Mouse (Mus musculus) limb, embryonic 10.5 days (tissue): ENCODE data around the gene Fli1. TPM values are rescaled to one million over a fixed set of nuclear protein-coding genes. Genes with fewer than 3 reads are reported as not detected.

Experiments used
- DNase-seq: peaks from one replicate; pipeline ENCODE4 v3.0.0-alpha.2; 2017; ENCODE audit warnings: low spot score
- H3K27ac ChIP-seq: fragments of 300-500 bp; sonication (generic); 2 replicates; pipeline ENCODE4 v1.5.1; 2016; ENCODE audit warnings: mild to moderate bottlenecking
- H3K27me3 ChIP-seq: fragments of 300-500 bp; sonication (generic); 2 replicates; pipeline ENCODE4 v1.6.1; 2016; ENCODE audit warnings: low read depth, mild to moderate bottlenecking; ENCODE audit not compliant: poor library complexity, severe bottlenecking
- H3K36me3 ChIP-seq: fragments of 300-500 bp; sonication (generic); 2 replicates; pipeline ENCODE4 v1.6.1; 2016; ENCODE audit warnings: mild to moderate bottlenecking, moderate library complexity
- H3K4me1 ChIP-seq: fragments of 300-500 bp; sonication (generic); 2 replicates; pipeline ENCODE4 v1.6.1; 2016
- H3K4me3 ChIP-seq: fragments of 300-500 bp; sonication (generic); 2 replicates; pipeline ENCODE4 v1.5.1; 2016; ENCODE audit warnings: mild to moderate bottlenecking, moderate library complexity
- H3K9me3 ChIP-seq: fragments of 300-500 bp; sonication (generic); replicated peaks from 2 replicates; pipeline ENCODE4 v1.6.1; 2016; ENCODE audit warnings: mild to moderate bottlenecking
- WGBS: fragments of 180-500 bp; shearing (Covaris S2); methylation state at CpG from one replicate; pipeline ENCODE4 v1.1.7; 2016; 5-methylcytosine and 5-hydroxymethylcytosine counted together
- polyA plus RNA-seq: library from polyadenylated mRNA; unstranded; fragments of >200 nt; fragmentation: Nextera tagmentation; extraction: Ambion mirVana; gene quantifications from 2 replicates; pipeline ENCODE4 v1.2.1, GENCODE M21; 2016

Fli1 gene
- polyA plus RNA-seq, 1 experiment from 2014 or later: 71.2 TPM

DNA sequence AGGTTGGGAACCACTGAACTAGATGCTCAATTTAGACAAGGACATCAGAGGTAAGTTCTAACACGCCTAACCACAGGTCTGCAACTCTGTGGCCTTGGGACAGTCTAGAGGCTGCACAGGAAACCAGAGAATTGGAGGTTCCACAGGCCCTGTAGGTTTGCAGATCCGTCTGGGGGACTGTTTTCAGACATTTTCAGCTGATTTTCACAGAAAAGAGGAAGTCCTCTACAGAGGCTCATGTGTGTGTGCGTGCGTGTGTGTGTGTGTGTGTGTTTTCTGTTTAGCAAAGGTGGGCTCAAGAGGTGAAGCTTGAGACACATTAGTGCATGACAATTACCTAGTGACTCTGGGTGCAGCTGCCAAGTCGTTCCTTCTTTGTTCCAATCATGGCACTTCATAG is 151.6 kb downstream of the Fli1 start:
- 85% methylated on average over 5 of the region's 5 CpGs for WGBS
- H3K4me1 ChIP-seq: 0 out of 2 replicates have a peak, but pooled peaks cover 4% of the 10 kb centered on the region
- H3K36me3 ChIP-seq: no peaks in the 10 kb centered on the region
- no peaks in the 10 kb centered on the region for H3K9me3 ChIP-seq
- no peaks in the 10 kb centered on the region for H3K27me3 ChIP-seq
- H3K27ac ChIP-seq: no peak overlapping the region
- H3K4me3 ChIP-seq: no peak overlapping the region
- DNase-seq: no peak

DNA sequence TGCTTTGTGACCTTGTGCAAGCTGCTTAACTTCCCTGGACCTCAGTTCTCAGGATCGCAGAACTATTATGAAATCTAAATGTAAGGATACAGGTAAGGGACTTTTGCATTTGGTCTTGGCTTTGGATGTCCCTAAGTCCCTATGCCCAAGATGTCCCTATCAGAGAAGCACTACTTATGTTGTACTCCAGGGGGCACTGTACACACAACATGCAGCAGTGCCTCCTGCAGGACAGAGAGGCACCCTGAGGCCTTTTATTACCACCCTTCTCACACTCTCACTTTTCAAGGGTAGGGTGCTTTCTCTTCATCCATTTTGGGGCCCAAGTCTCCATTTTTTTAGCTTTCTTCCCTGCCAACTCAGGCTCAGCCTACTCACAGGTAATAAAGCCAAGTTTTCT is 154.5 kb downstream of the Fli1 start:
- Histone ChIP-seq H3K9me3 (no peaks in the 10 kb centered on the region), H3K27ac (no peak overlapping the region), H3K36me3 (no peaks in the 10 kb centered on the region), H3K4me3 (no peak overlapping the region), H3K4me1 (0 out of 2 replicates have a peak, but pooled peaks cover 4% of the 10 kb centered on the region), H3K27me3 (no peaks in the 10 kb centered on the region)
- WGBS: 90% methylated on average over 1 of the region's 1 CpGs
- no peak for DNase-seq

DNA sequence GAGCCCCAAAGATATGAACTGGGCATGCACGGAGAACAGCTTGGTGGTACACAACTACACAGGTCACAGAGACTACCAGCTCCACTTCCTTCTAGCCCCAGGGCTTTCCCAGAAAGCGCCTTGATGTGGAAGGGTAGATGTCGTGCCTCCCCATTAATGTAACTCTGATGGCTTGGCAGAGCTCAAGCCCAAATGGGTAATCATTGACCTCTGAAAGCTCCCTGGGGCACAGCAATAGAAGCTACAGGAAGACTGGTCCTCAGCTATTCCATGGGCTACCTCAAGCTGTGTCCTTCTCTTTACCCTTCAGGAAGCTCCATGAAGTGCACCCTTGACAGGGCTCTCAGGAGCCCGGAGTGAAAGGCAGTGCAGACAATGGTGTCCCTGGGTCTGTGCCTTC is 157.8 kb downstream of the Fli1 start:
- WGBS: 84% methylated on average over 4 of the region's 4 CpGs
- H3K36me3 ChIP-seq: no peaks in the 10 kb centered on the region
- no peaks in the 10 kb centered on the region for H3K9me3 ChIP-seq

DNA sequence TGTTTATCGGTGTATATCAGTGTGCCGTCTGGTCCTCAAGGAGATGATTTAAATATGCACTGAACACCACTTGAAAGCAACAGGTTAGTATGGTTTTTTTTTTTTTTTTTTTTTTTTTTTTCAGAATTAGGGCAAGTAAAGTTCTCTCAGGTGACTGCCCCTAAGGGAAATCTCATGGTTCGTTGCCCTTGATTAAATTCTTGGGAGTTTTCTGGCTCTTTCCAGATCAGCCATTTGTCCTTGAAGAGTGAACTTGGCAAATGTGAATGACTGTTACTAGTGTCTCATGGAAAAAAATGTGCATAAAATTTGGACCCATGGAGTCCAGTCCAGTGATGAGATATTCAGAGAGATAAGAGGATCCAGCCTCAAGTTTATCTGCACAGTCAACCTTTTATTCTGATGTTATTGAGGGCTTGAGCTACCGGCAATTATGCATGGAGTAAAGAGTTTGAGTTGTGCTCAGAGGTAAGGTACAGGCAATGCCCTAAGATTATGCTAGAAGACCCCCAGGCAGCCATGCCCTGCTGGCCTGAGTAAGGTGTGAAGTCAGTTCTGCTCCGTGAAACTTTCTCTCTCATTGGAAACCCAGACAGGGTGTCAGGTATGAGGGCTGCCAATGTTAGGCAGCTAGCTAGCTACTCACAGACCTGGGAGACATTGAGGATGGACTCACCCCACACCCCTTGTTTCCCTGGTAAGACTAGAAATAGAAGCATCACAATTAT is 165.6 kb downstream of the Fli1 start:
- no peak overlapping the region for H3K4me3 ChIP-seq
- no peaks in the 10 kb centered on the region for H3K9me3 ChIP-seq
- H3K27ac ChIP-seq: no peak overlapping the region
- no peaks in the 10 kb centered on the region for H3K36me3 ChIP-seq
- DNase-seq: no peak
- no peaks in the 10 kb centered on the region for H3K4me1 ChIP-seq
- WGBS: 81% methylated on average over 5 of the region's 5 CpGs
- no peaks in the 10 kb centered on the region for H3K27me3 ChIP-seq

More for the DNA sequence above, 157.8 kb downstream of the Fli1 start:
- H3K4me3 ChIP-seq: no peak overlapping the region
- H3K27me3 ChIP-seq: no peaks in the 10 kb centered on the region
- 0 out of 2 replicates have a peak, but pooled peaks cover 4% of the 10 kb centered on the region for H3K4me1 ChIP-seq
- H3K27ac ChIP-seq: no peak overlapping the region
- no peak for DNase-seq

DNA sequence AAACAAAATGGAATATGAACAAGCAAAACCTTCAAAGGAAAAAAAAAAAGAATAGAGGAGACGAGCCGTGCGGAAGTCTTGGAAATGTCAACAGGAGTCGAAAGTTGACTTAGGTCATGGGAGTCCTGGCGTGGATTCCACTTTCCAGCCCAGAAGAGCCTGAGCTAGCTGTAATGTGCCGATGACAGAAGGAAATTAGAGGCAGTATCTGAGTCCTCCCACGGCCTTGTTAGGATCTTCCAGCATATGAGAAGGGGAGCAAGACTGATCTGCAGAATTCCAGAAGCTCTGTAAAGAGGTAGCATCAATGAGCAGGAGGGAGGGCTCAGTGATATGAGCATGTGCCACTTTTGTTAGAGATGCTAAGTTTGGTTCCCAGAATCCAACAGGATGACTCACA is 166.6 kb downstream of the Fli1 start:
- Histone ChIP-seq H3K4me1 (no peaks in the 10 kb centered on the region), H3K27ac (no peak overlapping the region), H3K27me3 (no peaks in the 10 kb centered on the region), H3K9me3 (no peaks in the 10 kb centered on the region), H3K4me3 (no peak overlapping the region), H3K36me3 (no peaks in the 10 kb centered on the region)
- DNase-seq: no peak
- 89% methylated on average over 7 of the region's 7 CpGs for WGBS

DNA sequence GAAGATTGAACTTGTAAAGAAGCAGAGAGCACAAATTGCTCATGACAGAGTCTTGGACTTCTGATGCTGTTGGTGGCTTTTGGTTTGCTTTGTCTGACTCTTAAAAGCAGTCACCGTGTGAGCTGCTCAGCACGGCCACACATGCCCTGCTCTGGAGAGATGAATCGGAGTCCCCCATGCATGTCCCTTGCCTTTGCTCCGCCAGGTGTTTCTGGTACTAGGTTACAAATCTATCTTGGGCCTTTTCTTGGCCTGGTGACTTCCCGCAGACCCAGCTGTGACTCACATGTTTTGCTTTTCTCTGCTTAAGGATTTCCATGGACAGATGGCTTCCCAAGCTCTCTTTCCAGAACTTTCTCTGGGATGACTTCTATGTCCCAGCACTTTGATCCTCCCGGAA is 169.0 kb downstream of the Fli1 start:
- Histone ChIP-seq H3K4me3 (no peak overlapping the region), H3K27me3 (no peaks in the 10 kb centered on the region), H3K36me3 (no peaks in the 10 kb centered on the region), H3K9me3 (no peaks in the 10 kb centered on the region), H3K27ac (no peak overlapping the region), H3K4me1 (no peaks in the 10 kb centered on the region)
- WGBS: 96% methylated on average over 6 of the region's 6 CpGs
- DNase-seq: no peak

Other genes starting within 250 kb of the Fli1 start
- 0.30 and 0.39 TPM in 2 replicates for gene Kcnj5, start 198.5 kb downstream of the Fli1 start, polyA plus RNA-seq
- not detected in 2 replicates for gene Kcnj1, start 170.4 kb downstream of the Fli1 start, polyA plus RNA-seq
- 50.1 and 50.3 TPM in 2 replicates for gene Ets1, start 93.4 kb upstream of the Fli1 start, polyA plus RNA-seq